Mouse (Mus musculus) left cerebral cortex, adult 8-10 months (tissue): ENCODE measurements around the gene Mmp9. TPM values are rescaled to one million over a fixed set of nuclear protein-coding genes. Genes with fewer than 3 reads are reported as not detected.

Experiments used
- DNase-seq, 2 experiments: peaks; one replicate each; pipeline ENCODE4 v3.0.0; 2022; ENCODE audit warnings: low spot score in 2 of 2
- total RNA-seq, 4 experiments: library from RNA; stranded (reverse); gene quantifications; 2 replicates each; pipeline ENCODE4 v1.2.4; 2022

Gene Mmp9
- total RNA-seq, 4 experiments from 2014 or later, result 0.87 to 2.5 (median 1.5) TPM

DNA sequence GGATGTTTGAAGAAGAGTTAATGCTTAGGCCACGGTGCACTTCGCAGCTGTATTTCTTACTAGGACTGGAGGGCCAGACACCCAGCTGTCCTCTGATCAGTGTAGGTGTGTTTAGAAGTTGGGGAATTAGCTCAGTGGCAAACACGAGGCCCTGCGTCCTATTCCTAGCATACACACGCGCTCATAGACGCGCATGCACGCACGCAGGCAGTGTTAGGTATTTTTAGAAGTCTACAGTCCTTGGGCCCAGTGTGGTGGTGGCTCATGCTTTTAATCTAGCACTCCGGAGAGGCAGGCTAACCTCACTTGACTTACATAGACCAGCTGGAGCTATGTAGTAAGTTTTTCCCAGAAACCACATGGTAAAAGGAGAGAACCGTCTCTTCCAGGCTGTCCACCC lies 28.4 kb upstream of the Mmp9 start:
- peak in 1 of 2 experiments; percentile 78 for DNase-seq

DNA sequence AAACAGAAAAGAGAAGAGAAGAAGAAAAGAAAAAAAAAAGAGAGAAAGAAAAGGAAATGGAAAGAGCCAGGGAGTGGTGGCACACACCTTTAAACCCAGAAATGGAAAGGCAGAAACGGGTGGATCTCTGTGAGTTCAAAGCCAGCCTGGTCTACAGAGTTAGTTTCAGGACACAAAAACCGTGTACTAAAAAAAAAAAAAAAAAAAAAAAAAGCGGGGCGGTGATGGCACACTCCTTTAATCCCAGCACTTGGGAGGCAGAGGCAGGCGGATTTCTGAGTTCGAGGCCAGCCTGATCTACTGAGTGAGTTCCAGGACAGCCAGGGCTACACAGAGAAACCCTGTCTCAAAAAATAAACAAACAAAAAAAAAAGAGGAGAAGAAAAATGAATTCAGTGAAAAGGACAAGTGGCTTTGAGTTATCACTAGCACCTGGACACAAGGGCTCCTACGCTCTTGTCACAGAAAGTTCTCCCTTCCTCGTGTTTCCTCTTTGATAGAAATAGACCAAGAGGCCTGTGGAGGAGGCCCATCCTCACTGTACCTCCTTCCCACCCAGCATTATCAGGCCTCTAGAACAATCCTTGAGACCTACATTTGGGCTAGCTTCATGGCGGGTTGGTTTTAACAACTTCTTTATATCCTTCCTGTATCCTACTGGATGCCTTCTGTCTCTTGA lies 27.7 kb upstream of the Mmp9 start:
- DNase-seq, result no peak

GRCm38 (mm10) chr2:164913428-164913786 lies 27.2 kb upstream of the Mmp9 start:
- no peak for DNase-seq

DNA sequence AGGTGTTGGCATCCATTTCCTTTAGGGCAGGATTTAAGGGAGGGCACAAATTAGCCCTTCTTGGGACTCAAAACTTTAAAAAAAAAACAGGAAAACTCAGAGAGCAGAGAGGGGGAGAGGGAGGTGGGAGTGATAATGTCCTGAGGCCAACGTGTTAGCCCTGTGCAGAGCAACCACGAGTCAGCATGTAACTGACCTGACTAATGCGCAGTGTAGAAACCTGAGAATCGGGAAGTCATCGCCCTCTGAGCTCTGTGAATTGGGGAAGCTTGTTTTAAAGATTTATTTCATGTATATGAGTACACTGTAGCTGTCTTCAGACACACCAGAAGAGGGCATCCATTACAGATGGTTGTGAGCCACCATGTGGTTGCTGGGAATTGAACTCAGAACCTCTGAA lies 23.8 kb upstream of the Mmp9 start:
- DNase-seq, result no peak

- DNase-seq, result no peak
These were observed 23.2 kb upstream of the Mmp9 start for GRCm38 (mm10) chr2:164917371-164917770.

DNA sequence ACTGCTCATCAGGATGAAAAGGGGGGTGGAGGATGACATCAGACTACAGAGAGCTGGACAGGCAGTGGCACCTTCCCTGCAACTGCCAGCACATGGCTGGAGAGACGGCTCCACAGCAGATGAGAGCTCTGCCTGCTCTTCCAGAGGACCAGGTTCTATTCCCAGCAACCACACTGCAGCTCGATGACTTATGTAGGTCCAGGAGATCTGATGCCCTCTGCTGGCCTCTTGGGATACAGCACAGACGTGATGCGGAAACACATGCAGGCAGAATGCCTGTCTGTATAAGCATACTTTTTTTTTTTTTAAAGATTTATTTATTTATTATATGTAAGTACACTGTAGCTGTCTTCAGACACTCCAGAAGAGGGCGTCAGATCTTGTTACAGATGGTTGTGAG lies 22.3 kb upstream of the Mmp9 start:
- DNase-seq, result no peak

- DNase-seq, result no peak
These were observed 18.6 kb upstream of the Mmp9 start for GRCm38 (mm10) chr2:164921984-164922383.

GRCm38 (mm10) chr2:164923291-164923690 lies 17.3 kb upstream of the Mmp9 start:
- DNase-seq, result no peak

- DNase-seq, result peak; percentile 86
These were observed 16.3 kb upstream of the Mmp9 start for GRCm38 (mm10) chr2:164924100-164924857.

- DNase-seq, result no peak
These were observed 9.6 kb upstream of the Mmp9 start for GRCm38 (mm10) chr2:164930706-164931581.

GRCm38 (mm10) chr2:164933534-164933933 lies 7.0 kb upstream of the Mmp9 start:
- DNase-seq, result no peak

DNA sequence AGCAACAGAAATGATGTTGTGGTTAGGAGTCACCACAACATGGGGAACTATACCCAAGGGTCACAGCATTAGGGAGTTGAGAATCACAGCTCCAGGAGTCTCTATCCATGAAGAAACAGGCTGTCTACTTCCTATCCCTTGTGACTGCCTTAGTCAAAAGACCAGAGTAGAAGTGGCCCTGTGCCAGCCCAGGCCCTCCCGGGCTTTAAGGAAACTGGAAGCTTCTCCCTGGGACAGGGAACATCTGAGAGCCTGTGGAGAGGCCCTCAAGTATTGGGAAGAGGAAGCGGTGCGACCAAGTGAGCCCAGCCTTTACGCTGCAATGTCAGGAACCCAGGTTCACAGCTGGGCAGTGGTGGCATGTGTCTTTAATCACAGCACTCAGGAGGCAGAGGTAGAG lies 4.6 kb upstream of the Mmp9 start:
- DNase-seq, result no peak

- peak; percentile 54 to 72 for DNase-seq
These were observed 2.2 kb upstream of the Mmp9 start for GRCm38 (mm10) chr2:164938146-164939091.

DNA sequence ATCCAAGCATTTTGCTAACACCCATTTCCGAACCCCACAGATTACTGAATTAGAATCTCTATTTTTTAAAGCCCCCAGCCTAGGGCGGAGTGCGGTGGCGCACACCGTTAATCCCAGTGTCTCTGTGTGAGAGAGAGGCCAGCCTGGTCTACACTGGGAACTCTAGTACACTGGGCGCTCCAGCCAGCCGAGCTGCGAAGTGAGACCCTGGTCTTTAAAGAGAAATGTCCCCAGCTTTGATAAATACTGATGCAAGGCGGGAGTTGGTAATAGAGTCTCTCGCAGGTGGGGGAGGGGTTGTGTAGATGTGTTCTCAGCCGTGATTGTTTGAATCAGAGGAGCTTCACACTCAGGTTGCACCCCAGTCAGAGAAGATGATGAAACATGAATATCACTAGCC lies 1.5 kb upstream of the Mmp9 start:
- no peak for DNase-seq

DNA sequence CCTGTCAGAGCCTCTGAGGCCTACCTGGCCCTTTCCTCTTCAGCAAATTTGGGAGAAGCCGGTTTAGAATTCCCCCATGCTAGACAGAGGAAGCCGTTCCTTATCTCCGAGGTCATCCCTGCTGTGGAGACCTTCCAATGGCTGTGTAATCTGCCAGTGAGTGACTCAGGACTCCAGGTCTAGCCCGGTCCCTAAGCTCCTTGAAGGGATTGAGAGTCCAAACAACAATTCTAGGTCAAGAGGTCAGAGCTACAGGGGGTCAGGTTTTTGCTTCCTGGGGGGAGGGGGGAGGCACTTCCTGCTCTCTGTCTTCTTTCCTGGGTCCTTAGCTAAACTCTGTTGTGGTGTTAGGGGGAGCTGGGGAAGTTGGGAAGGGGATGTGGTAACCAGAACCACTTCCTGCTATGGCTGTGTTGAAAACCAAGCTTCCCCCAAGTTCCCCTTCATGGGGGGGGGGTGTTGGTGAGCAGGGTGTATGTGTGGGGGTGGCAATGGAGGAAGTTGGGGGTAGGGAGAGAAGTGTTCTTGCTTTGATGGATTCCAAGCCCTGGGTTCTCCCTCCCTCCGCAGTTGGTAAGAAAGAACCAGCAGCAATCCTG lies 2.2 kb downstream of the Mmp9 start:
- DNase-seq, result no peak

GRCm38 (mm10) chr2:164947506-164947905 lies 6.9 kb downstream of the Mmp9 start:
- DNase-seq, result no peak

DNA sequence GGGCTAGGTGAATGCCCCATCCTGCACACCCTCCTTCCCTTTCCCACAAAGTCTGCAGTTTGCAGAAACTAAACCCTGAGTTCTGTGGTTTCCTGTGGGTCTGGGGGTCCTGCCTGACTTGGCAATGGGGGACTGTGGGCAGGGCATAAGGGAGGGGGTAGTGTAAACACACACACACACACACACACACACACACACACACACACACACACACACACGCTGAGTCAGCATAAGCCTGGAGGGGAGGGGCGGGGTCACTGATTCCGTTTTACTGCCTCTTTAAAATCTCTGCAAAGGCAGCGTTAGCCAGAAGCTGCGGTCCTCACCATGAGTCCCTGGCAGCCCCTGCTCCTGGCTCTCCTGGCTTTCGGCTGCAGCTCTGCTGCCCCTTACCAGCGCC lies 7.3 kb downstream of the Mmp9 start:
- DNase-seq, result no peak

GRCm38 (mm10) chr2:164948962-164949361 lies 8.4 kb downstream of the Mmp9 start:
- no peak for DNase-seq

- DNase-seq, result no peak
These were observed 9.9 kb downstream of the Mmp9 start for GRCm38 (mm10) chr2:164950501-164950900.

- no peak for DNase-seq
These were observed 11.2 kb downstream of the Mmp9 start for GRCm38 (mm10) chr2:164951745-164952144.

DNA sequence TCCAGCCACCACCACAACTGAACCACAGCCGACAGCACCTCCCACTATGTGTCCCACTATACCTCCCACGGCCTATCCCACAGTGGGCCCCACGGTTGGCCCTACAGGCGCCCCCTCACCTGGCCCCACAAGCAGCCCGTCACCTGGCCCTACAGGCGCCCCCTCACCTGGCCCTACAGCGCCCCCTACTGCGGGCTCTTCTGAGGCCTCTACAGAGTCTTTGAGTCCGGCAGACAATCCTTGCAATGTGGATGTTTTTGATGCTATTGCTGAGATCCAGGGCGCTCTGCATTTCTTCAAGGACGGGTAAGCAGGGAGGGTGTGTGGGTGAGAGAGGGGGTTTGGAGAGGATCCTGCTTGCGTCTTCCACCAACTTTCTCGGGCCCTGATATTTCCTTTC lies 11.9 kb downstream of the Mmp9 start:
- DNase-seq, result no peak
